Mouse (Mus musculus) megakaryocyte, embryonic 14.5 days (primary cell): ENCODE measurements around the gene Dnajc12.

ENCODE experiments used
- FLI1 ChIP-seq: IDR thresholded peaks from 2 replicates; pipeline ENCODE4 v1.6.1; 2012; ENCODE audit warnings: low read length, inconsistent platforms, mixed read lengths
- GATA1 ChIP-seq: IDR thresholded peaks from 3 replicates; pipeline ENCODE4 v1.6.1; 2012; ENCODE audit warnings: mixed read lengths, low read length, inconsistent platforms, borderline replicate concordance

DNA sequence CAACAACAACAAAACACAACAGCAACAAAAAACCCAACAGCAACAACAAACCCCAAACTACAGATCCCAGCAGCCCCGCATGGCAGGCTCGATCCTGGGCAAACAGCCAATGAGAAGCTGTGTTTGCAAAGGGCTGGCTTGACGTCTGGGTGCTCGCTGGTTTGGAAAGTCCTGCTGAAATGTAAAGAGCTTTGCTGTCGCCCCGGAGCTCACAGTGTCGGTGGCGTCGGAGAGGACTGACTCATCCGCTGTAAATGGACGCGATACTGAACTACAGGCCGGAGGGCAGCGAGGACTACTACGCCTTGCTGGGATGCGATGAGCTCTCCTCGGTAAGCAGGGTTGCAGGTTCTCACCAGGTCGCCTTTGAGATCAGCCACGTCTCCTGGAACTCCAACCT is 4.2 kb downstream of the Dnajc12 start:
- TF ChIP-seq GATA1 = no peak
- TF ChIP-seq FLI1 = no peak
